Mouse (Mus musculus): ENCODE measurements around the gene Mcrip2. TPM values are rescaled to one million over a fixed set of nuclear protein-coding genes. Genes with fewer than 3 reads are reported as not detected.

Gene Mcrip2
- polyA plus RNA-seq, 1 experiment from 2014 or later = 6.8 TPM

Small RNAs within 50 kb of the gene (microRNA-seq; reads per million reads assigned to microRNA genes)
- gene Mir3082 = not detected

Other genes starting within 250 kb of the Mcrip2 start
- gene Gng13, start 151.6 kb downstream of the Mcrip2 start, polyA plus RNA-seq (2016; fragmentation: Nextera tagmentation; extraction: Ambion mirVana) = 1.6 and 2.1 TPM in 2 replicates
- 24.9 and 25.6 TPM in 2 replicates for gene Chtf18, start 141.3 kb downstream of the Mcrip2 start, polyA plus RNA-seq (2016; fragmentation: Nextera tagmentation; extraction: Ambion mirVana)
- gene Rpusd1, start 141.1 kb downstream of the Mcrip2 start, polyA plus RNA-seq (2016; fragmentation: Nextera tagmentation; extraction: Ambion mirVana) = 20.5 and 22.1 TPM in 2 replicates
- gene Mslnl, start 132.7 kb downstream of the Mcrip2 start, polyA plus RNA-seq (2016; fragmentation: Nextera tagmentation; extraction: Ambion mirVana) = not detected in 2 replicates
- gene Msln, start 114.4 kb downstream of the Mcrip2 start, polyA plus RNA-seq (2016; fragmentation: Nextera tagmentation; extraction: Ambion mirVana) = 0.27 and 0.38 TPM in 2 replicates
- gene Narfl, start 95.0 kb downstream of the Mcrip2 start, polyA plus RNA-seq (2016; fragmentation: Nextera tagmentation; extraction: Ambion mirVana) = 25.5 and 29.2 TPM in 2 replicates
- gene Haghl, start 83.1 kb downstream of the Mcrip2 start, polyA plus RNA-seq (2016; fragmentation: Nextera tagmentation; extraction: Ambion mirVana) = 102 and 103 TPM in 2 replicates
- gene Ccdc78, start 82.2 kb downstream of the Mcrip2 start, polyA plus RNA-seq (2016; fragmentation: Nextera tagmentation; extraction: Ambion mirVana) = 0.33 and 0.57 TPM in 2 replicates
- gene Fam173a, start 75.9 kb downstream of the Mcrip2 start, polyA plus RNA-seq (2016; fragmentation: Nextera tagmentation; extraction: Ambion mirVana) = 75.3 and 84.6 TPM in 2 replicates
- 1.0 and 1.9 TPM in 2 replicates for gene AC134908.4, start 73.1 kb downstream of the Mcrip2 start, polyA plus RNA-seq (2016; fragmentation: Nextera tagmentation; extraction: Ambion mirVana)
- 80.7 and 92.0 TPM in 2 replicates for gene Metrn, start 71.6 kb downstream of the Mcrip2 start, polyA plus RNA-seq (2016; fragmentation: Nextera tagmentation; extraction: Ambion mirVana)
- 25.8 and 27.0 TPM in 2 replicates for gene Fbxl16, start 59.7 kb downstream of the Mcrip2 start, polyA plus RNA-seq (2016; fragmentation: Nextera tagmentation; extraction: Ambion mirVana)
- gene Wdr24, start 45.1 kb downstream of the Mcrip2 start, polyA plus RNA-seq (2016; fragmentation: Nextera tagmentation; extraction: Ambion mirVana) = 27.6 and 28.6 TPM in 2 replicates
- gene Jmjd8, start 39.9 kb downstream of the Mcrip2 start, polyA plus RNA-seq (2016; fragmentation: Nextera tagmentation; extraction: Ambion mirVana) = 67.7 and 72.6 TPM in 2 replicates
- 293 and 301 TPM in 2 replicates for gene Stub1, start 35.4 kb downstream of the Mcrip2 start, polyA plus RNA-seq (2016; fragmentation: Nextera tagmentation; extraction: Ambion mirVana)
- 8.1 and 8.6 TPM in 2 replicates for gene Rhbdl1, start 31.5 kb downstream of the Mcrip2 start, polyA plus RNA-seq (2016; fragmentation: Nextera tagmentation; extraction: Ambion mirVana)
- 3.9 and 4.8 TPM in 2 replicates for gene Gm20683, start 27.0 kb downstream of the Mcrip2 start, polyA plus RNA-seq (2016; fragmentation: Nextera tagmentation; extraction: Ambion mirVana)
- gene Rhot2, start 23.9 kb downstream of the Mcrip2 start, polyA plus RNA-seq (2016; fragmentation: Nextera tagmentation; extraction: Ambion mirVana) = 18.4 and 20.1 TPM in 2 replicates
- gene Wdr90, start 7.3 kb downstream of the Mcrip2 start, polyA plus RNA-seq (2016; fragmentation: Nextera tagmentation; extraction: Ambion mirVana) = 23.6 and 24.9 TPM in 2 replicates
- 52.0 and 56.9 TPM in 2 replicates for gene Mettl26, start 6.3 kb upstream of the Mcrip2 start, polyA plus RNA-seq (2016; fragmentation: Nextera tagmentation; extraction: Ambion mirVana)
- 0.63 and 0.86 TPM in 2 replicates for gene Wfikkn1, start 12.1 kb upstream of the Mcrip2 start, polyA plus RNA-seq (2016; fragmentation: Nextera tagmentation; extraction: Ambion mirVana)
- 47.7 and 49.3 TPM in 2 replicates for gene Rab40c, start 51.0 kb upstream of the Mcrip2 start, polyA plus RNA-seq (2016; fragmentation: Nextera tagmentation; extraction: Ambion mirVana)
- 54.7 and 57.3 TPM in 2 replicates for gene Pigq, start 76.2 kb upstream of the Mcrip2 start, polyA plus RNA-seq (2016; fragmentation: Nextera tagmentation; extraction: Ambion mirVana)
- 0.11 and 0.14 TPM in 2 replicates for gene Nhlrc4, start 76.2 kb upstream of the Mcrip2 start, polyA plus RNA-seq (2016; fragmentation: Nextera tagmentation; extraction: Ambion mirVana)
- gene A930017K11Rik, start 83.8 kb upstream of the Mcrip2 start, polyA plus RNA-seq (2016; fragmentation: Nextera tagmentation; extraction: Ambion mirVana) = 0.08 TPM in 2 replicates
- 28.2 and 31.5 TPM in 2 replicates for gene Capn15, start 117.0 kb upstream of the Mcrip2 start, polyA plus RNA-seq (2016; fragmentation: Nextera tagmentation; extraction: Ambion mirVana)
- 33.8 and 36.7 TPM in 2 replicates for gene Rab11fip3, start 200.8 kb upstream of the Mcrip2 start, polyA plus RNA-seq (2016; fragmentation: Nextera tagmentation; extraction: Ambion mirVana)
- 28.6 and 30.1 TPM in 2 replicates for gene Decr2, start 221.6 kb upstream of the Mcrip2 start, polyA plus RNA-seq (2016; fragmentation: Nextera tagmentation; extraction: Ambion mirVana)
- gene Nme4, start 226.8 kb upstream of the Mcrip2 start, polyA plus RNA-seq (2016; fragmentation: Nextera tagmentation; extraction: Ambion mirVana) = 50.8 and 54.4 TPM in 2 replicates
- gene Tmem8, start 244.5 kb upstream of the Mcrip2 start, polyA plus RNA-seq (2016; fragmentation: Nextera tagmentation; extraction: Ambion mirVana) = 2.3 and 2.4 TPM in 2 replicates

Data from neural tube, embryonic 12.5 days (tissue).